Mouse (Mus musculus) embryonic fibroblast, embryonic 13.5 days (primary cell): ENCODE results near the gene Vmn1r193.
"Not testable (repeated sequence)": the region's sequence is repeated elsewhere in the genome, so short reads cannot be mapped to it uniquely, and the experiment has no call there.

Experiments
- CTCF ChIP-seq: IDR thresholded peaks from 2 replicates; pipeline ENCODE4 v1.5.1; 2011; ENCODE audit warnings: mild to moderate bottlenecking, control low read depth, low read length, moderate library complexity, borderline replicate concordance; ENCODE audit not compliant: insufficient read depth
- POLR2A ChIP-seq: IDR thresholded peaks from 2 replicates; pipeline ENCODE4 v1.6.1; 2011; ENCODE audit warnings: low read depth, mild to moderate bottlenecking, control low read depth, low read length, moderate library complexity

DNA sequence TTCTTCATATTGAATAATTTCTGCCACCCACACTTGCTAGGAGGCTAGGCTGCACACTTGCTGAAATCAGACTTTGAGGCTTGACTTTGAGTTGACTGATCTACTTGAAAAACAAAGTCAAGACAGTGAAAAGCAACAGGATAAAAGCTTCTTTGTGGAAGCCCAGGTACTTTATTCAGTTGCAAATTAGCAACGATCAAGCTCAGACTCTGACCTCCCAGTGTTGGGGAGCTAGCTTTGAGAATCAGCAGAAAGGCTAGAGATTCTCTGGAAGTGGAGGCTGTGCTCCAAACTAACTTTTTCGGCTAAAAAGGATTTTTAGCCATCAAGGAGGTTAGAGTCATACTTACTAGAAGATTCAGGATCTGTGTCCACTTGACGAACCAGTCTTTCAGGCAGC, 30.2 kb downstream of the Vmn1r193 start:
- not testable (repeated sequence) for TF ChIP-seq CTCF, POLR2A
